Comparison of ENCODE assay signal across 8 mouse cellular contexts in genomic region chr4:126277906-126278564, GRCm38 (mm10). TPM values are rescaled to one million over a fixed set of nuclear protein-coding genes. Genes with fewer than 3 reads are reported as not detected.
DNase-seq lines count a peak whose midpoint lies in the region; ATAC-seq lines count a peak whose summit lies in the region.

No protein-coding gene starts in this region.

- DNase-seq in kidney, adult 18-20 months, result peak; percentile 57
- no peak for DNase-seq in kidney, adult 11 months
- DNase-seq in NIH3T3 (ENCODE audit: low read depth), result peak; percentile 77
- DNase-seq in embryo, embryonic 9.5 days (ENCODE audit: extremely low spot score), result peak; percentile 73
- peak; percentile 73 for DNase-seq in heart, postnatal 4 days
- peak; percentile 37 for DNase-seq in yolk sac, embryonic 10.5 days (ENCODE audit: low spot score)

- H3K4me2 ChIP-seq in limb, embryonic 12.5 days, result peak overlapping the region; percentile 48
- 0 out of 2 replicates have a peak overlapping the region, but pooled peaks have one; percentile 17 for H3K4me2 ChIP-seq in midbrain, embryonic 13.5 days (replicated peaks)

- H3K9ac ChIP-seq in limb, embryonic 12.5 days (replicated peaks), result no peak overlapping the region; the same call in 1 of the 2 replicates
- H3K9ac ChIP-seq in midbrain, embryonic 13.5 days (replicated peaks), result no peak overlapping the region

- 0 out of 2 replicates have a peak overlapping the region, but pooled peaks have one; percentile 18 for H3K4me3 ChIP-seq in limb, embryonic 12.5 days (replicated peaks)
- no peak overlapping the region for H3K4me3 ChIP-seq in midbrain, embryonic 13.5 days (replicated peaks)

- peaks cover 29% of the 10 kb centered on the region for H3K4me1 ChIP-seq in limb, embryonic 12.5 days (replicated peaks)
- H3K4me1 ChIP-seq in midbrain, embryonic 13.5 days (replicated peaks), result peaks cover 8% of the 10 kb centered on the region; the same call in 1 of the 2 replicates

- WGBS in limb, embryonic 12.5 days, result 3% methylated on average over 13 of the region's 13 CpGs
- 7% methylated on average over 13 of the region's 13 CpGs for WGBS in midbrain, embryonic 13.5 days

- peak; percentile 57 for ATAC-seq in limb, embryonic 12.5 days (ENCODE audit: insufficient number of reproducible peaks, insufficient read depth, low FRiP score, low TSS enrichment, low read depth)
- peak; percentile 58 for ATAC-seq in midbrain, embryonic 13.5 days

- H3K27ac ChIP-seq in limb, embryonic 12.5 days, result peak overlapping the region; percentile 92
- no peak overlapping the region for H3K27ac ChIP-seq in midbrain, embryonic 13.5 days

- peaks cover 31% of the 10 kb centered on the region for H3K36me3 ChIP-seq in limb, embryonic 12.5 days
- H3K36me3 ChIP-seq in midbrain, embryonic 13.5 days, result peaks cover 25% of the 10 kb centered on the region

- H3K27me3 ChIP-seq in limb, embryonic 12.5 days, result no peaks in the 10 kb centered on the region
- H3K27me3 ChIP-seq in midbrain, embryonic 13.5 days, result no peaks in the 10 kb centered on the region

- H3K9me3 ChIP-seq in limb, embryonic 12.5 days, result no peaks in the 10 kb centered on the region
- H3K9me3 ChIP-seq in midbrain, embryonic 13.5 days, result no peaks in the 10 kb centered on the region

RNA-seq across cellular contexts. Expression of gene Col8a2, which starts 8.6 kb away (rescaled TPM):
- 1 to 10 TPM; 2.3 to 3.1 TPM for total RNA-seq in heart, postnatal 4 days (2021)
- 13.3 and 16.7 TPM in 2 replicates for polyA plus RNA-seq in limb, embryonic 12.5 days (2016; fragmentation: Nextera tagmentation; extraction: Ambion mirVana)
- 1.0 and 1.5 TPM in 2 replicates for polyA plus RNA-seq in midbrain, embryonic 13.5 days (2015; fragmentation: Nextera tagmentation; extraction: Ambion mirVana)

RNA-seq across cellular contexts. Expression of gene Trappc3, which starts 15.9 kb away (rescaled TPM):
- 10 to 100 TPM; 50.7 to 54.3 TPM for total RNA-seq in heart, postnatal 4 days (2021)
- polyA plus RNA-seq in limb, embryonic 12.5 days (2016; fragmentation: Nextera tagmentation; extraction: Ambion mirVana), result 105 and 111 TPM in 2 replicates
- polyA plus RNA-seq in midbrain, embryonic 13.5 days (2015; fragmentation: Nextera tagmentation; extraction: Ambion mirVana), result 149 and 154 TPM in 2 replicates

RNA-seq across cellular contexts. Expression of gene Map7d1, which starts 21.9 kb away (rescaled TPM):
- total RNA-seq in heart, postnatal 4 days (2021), result 100 to 1,000 TPM; 182 to 197 TPM
- 83.5 and 85.1 TPM in 2 replicates for polyA plus RNA-seq in limb, embryonic 12.5 days (2016; fragmentation: Nextera tagmentation; extraction: Ambion mirVana)
- polyA plus RNA-seq in midbrain, embryonic 13.5 days (2015; fragmentation: Nextera tagmentation; extraction: Ambion mirVana), result 64.1 and 89.5 TPM in 2 replicates

RNA-seq across cellular contexts. Expression of gene Adprhl2, which starts 43.5 kb away (rescaled TPM):
- total RNA-seq in heart, postnatal 4 days (2021), result 10 to 100 TPM; 18.7 to 19.9 TPM
- 84.9 and 87.5 TPM in 2 replicates for polyA plus RNA-seq in limb, embryonic 12.5 days (2016; fragmentation: Nextera tagmentation; extraction: Ambion mirVana)
- polyA plus RNA-seq in midbrain, embryonic 13.5 days (2015; fragmentation: Nextera tagmentation; extraction: Ambion mirVana), result 78.9 and 81.8 TPM in 2 replicates

RNA-seq across cellular contexts. Expression of gene Tekt2, which starts 47.5 kb away (rescaled TPM):
- under 1 TPM; 0.41 to 0.61 TPM for total RNA-seq in heart, postnatal 4 days (2021)
- polyA plus RNA-seq in limb, embryonic 12.5 days (2016; fragmentation: Nextera tagmentation; extraction: Ambion mirVana), result 13.6 and 14.8 TPM in 2 replicates
- 6.9 and 8.9 TPM in 2 replicates for polyA plus RNA-seq in midbrain, embryonic 13.5 days (2015; fragmentation: Nextera tagmentation; extraction: Ambion mirVana)
